Mouse (Mus musculus): ENCODE measurements around the gene Tcp11. TPM values are rescaled to one million over a fixed set of nuclear protein-coding genes. Genes with fewer than 3 reads are reported as not detected.

Tcp11 gene
- polyA plus RNA-seq, 1 experiment from 2014 or later = 1.3 TPM

- Histone ChIP-seq H3K9me3 (replicated peaks; ENCODE audit: control insufficient read depth, low read length) (no peaks in the 10 kb centered on the region), H3K27ac (replicated peaks; ENCODE audit: low read depth, low read length) (no peak overlapping the region), H3K9ac (replicated peaks; ENCODE audit: low read length) (no peak overlapping the region), H3K4me3 (ENCODE audit: low read depth, low read length) (no peak overlapping the region), H3K4me1 (ENCODE audit: control insufficient read depth, insufficient read depth, low read length) (peaks cover 5% of the 10 kb centered on the region; the same call in 1 of the 2 replicates), H3K4me2 (ENCODE audit: low read depth, low read length) (no peak overlapping the region), H3K27me3 (ENCODE audit: control insufficient read depth, insufficient read depth, low read length) (no peaks in the 10 kb centered on the region), H3K36me3 (replicated peaks; ENCODE audit: control insufficient read depth, insufficient read depth, low read depth, low read length) (no peaks in the 10 kb centered on the region)
- WGBS = 74% methylated on average over 13 of the region's 13 CpGs
- ATAC-seq (replicated peaks; ENCODE audit: insufficient number of reproducible peaks, low FRiP score, low TSS enrichment, low read depth) = no peak
- DNase-seq (ENCODE audit: low spot score) = no peak
Observed at GRCm38 (mm10) chr17:28082863-28083262, 2.4 kb upstream of the Tcp11 start.

- Histone ChIP-seq H3K4me2 (ENCODE audit: low read depth, low read length) (no peak overlapping the region), H3K27ac (replicated peaks; ENCODE audit: low read depth, low read length) (no peak overlapping the region), H3K4me1 (ENCODE audit: control insufficient read depth, insufficient read depth, low read length) (peaks cover 3% of the 10 kb centered on the region; the same call in 1 of the 2 replicates), H3K4me3 (ENCODE audit: low read depth, low read length) (no peak overlapping the region), H3K9ac (replicated peaks; ENCODE audit: low read length) (no peak overlapping the region), H3K9me3 (replicated peaks; ENCODE audit: control insufficient read depth, low read length) (no peaks in the 10 kb centered on the region), H3K27me3 (ENCODE audit: control insufficient read depth, insufficient read depth, low read length) (no peaks in the 10 kb centered on the region), H3K36me3 (replicated peaks; ENCODE audit: control insufficient read depth, insufficient read depth, low read depth, low read length) (no peaks in the 10 kb centered on the region)
- DNase-seq (ENCODE audit: low spot score) (no peak), ATAC-seq (replicated peaks; ENCODE audit: insufficient number of reproducible peaks, low FRiP score, low TSS enrichment, low read depth) (no peak)
- WGBS = 94% methylated on average over 7 of the region's 7 CpGs
Observed at GRCm38 (mm10) chr17:28081856-28082255, 1.4 kb upstream of the Tcp11 start.

GRCm38 (mm10) chr17:28081385-28081784, 946 bp upstream of the Tcp11 start:
- Histone ChIP-seq H3K4me1 (ENCODE audit: control insufficient read depth, insufficient read depth, low read length) (peaks cover 3% of the 10 kb centered on the region; the same call in 1 of the 2 replicates), H3K27me3 (ENCODE audit: control insufficient read depth, insufficient read depth, low read length) (no peaks in the 10 kb centered on the region), H3K4me2 (ENCODE audit: low read depth, low read length) (no peak overlapping the region), H3K36me3 (replicated peaks; ENCODE audit: control insufficient read depth, insufficient read depth, low read depth, low read length) (no peaks in the 10 kb centered on the region), H3K9ac (replicated peaks; ENCODE audit: low read length) (no peak overlapping the region), H3K9me3 (replicated peaks; ENCODE audit: control insufficient read depth, low read length) (no peaks in the 10 kb centered on the region), H3K27ac (replicated peaks; ENCODE audit: low read depth, low read length) (no peak overlapping the region), H3K4me3 (ENCODE audit: low read depth, low read length) (no peak overlapping the region)
- ATAC-seq (replicated peaks; ENCODE audit: insufficient number of reproducible peaks, low FRiP score, low TSS enrichment, low read depth) (no peak), DNase-seq (ENCODE audit: low spot score) (no peak)
- 40% methylated on average over 9 of the region's 9 CpGs for WGBS

- Histone ChIP-seq H3K9ac (replicated peaks; ENCODE audit: low read length) (peak overlapping the region; percentile 55; the same call in 1 of the 2 replicates), H3K36me3 (replicated peaks; ENCODE audit: control insufficient read depth, insufficient read depth, low read depth, low read length) (no peaks in the 10 kb centered on the region), H3K4me3 (ENCODE audit: low read depth, low read length) (peak overlapping the region; percentile 64), H3K9me3 (replicated peaks; ENCODE audit: control insufficient read depth, low read length) (no peaks in the 10 kb centered on the region), H3K4me1 (ENCODE audit: control insufficient read depth, insufficient read depth, low read length) (peaks cover 3% of the 10 kb centered on the region; the same call in 1 of the 2 replicates), H3K27ac (replicated peaks; ENCODE audit: low read depth, low read length) (no peak overlapping the region), H3K4me2 (ENCODE audit: low read depth, low read length) (peak overlapping the region; percentile 99), H3K27me3 (ENCODE audit: control insufficient read depth, insufficient read depth, low read length) (no peaks in the 10 kb centered on the region)
- 12% methylated on average over 9 of the region's 9 CpGs for WGBS
- ATAC-seq (replicated peaks; ENCODE audit: insufficient number of reproducible peaks, low FRiP score, low TSS enrichment, low read depth) = peak; percentile 30; the same call in 1 of the 2 replicates
- DNase-seq (ENCODE audit: low spot score) = no peak
Observed at GRCm38 (mm10) chr17:28080817-28081165, 352 bp upstream of the Tcp11 start.

GRCm38 (mm10) chr17:28079618-28080017, 821 bp downstream of the Tcp11 start:
- H3K9ac ChIP-seq (replicated peaks; ENCODE audit: low read length) = peak overlapping the region; percentile 55
- under 1% methylated on average over 25 of the region's 25 CpGs for WGBS
- H3K4me3 ChIP-seq (ENCODE audit: low read depth, low read length) = peak overlapping the region; percentile 64
- H3K27me3 ChIP-seq (ENCODE audit: control insufficient read depth, insufficient read depth, low read length) = no peaks in the 10 kb centered on the region
- H3K36me3 ChIP-seq (replicated peaks; ENCODE audit: control insufficient read depth, insufficient read depth, low read depth, low read length) = no peaks in the 10 kb centered on the region
- peak; percentile 97 for DNase-seq (ENCODE audit: low spot score)
- no peak overlapping the region for H3K27ac ChIP-seq (replicated peaks; ENCODE audit: low read depth, low read length)
- H3K9me3 ChIP-seq (replicated peaks; ENCODE audit: control insufficient read depth, low read length) = no peaks in the 10 kb centered on the region
- H3K4me1 ChIP-seq (ENCODE audit: control insufficient read depth, insufficient read depth, low read length) = peaks cover 3% of the 10 kb centered on the region; the same call in 1 of the 2 replicates
- peak overlapping the region; percentile 99 for H3K4me2 ChIP-seq (ENCODE audit: low read depth, low read length)
- peak; percentile 63 for ATAC-seq (replicated peaks; ENCODE audit: insufficient number of reproducible peaks, low FRiP score, low TSS enrichment, low read depth)

- no peak for DNase-seq (ENCODE audit: low spot score)
- Histone ChIP-seq H3K27me3 (ENCODE audit: control insufficient read depth, insufficient read depth, low read length) (no peaks in the 10 kb centered on the region), H3K4me1 (ENCODE audit: control insufficient read depth, insufficient read depth, low read length) (peaks cover 3% of the 10 kb centered on the region; the same call in 1 of the 2 replicates), H3K4me2 (ENCODE audit: low read depth, low read length) (no peak overlapping the region), H3K9me3 (replicated peaks; ENCODE audit: control insufficient read depth, low read length) (no peaks in the 10 kb centered on the region), H3K4me3 (ENCODE audit: low read depth, low read length) (no peak overlapping the region), H3K9ac (replicated peaks; ENCODE audit: low read length) (no peak overlapping the region), H3K27ac (replicated peaks; ENCODE audit: low read depth, low read length) (no peak overlapping the region), H3K36me3 (replicated peaks; ENCODE audit: control insufficient read depth, insufficient read depth, low read depth, low read length) (no peaks in the 10 kb centered on the region)
- WGBS = 83% methylated on average over 9 of the region's 9 CpGs
- ATAC-seq (replicated peaks; ENCODE audit: insufficient number of reproducible peaks, low FRiP score, low TSS enrichment, low read depth) = no peak
Observed at GRCm38 (mm10) chr17:28078028-28078427, 2.4 kb downstream of the Tcp11 start.

- Histone ChIP-seq H3K4me3 (ENCODE audit: low read depth, low read length) (no peak overlapping the region), H3K27ac (replicated peaks; ENCODE audit: low read depth, low read length) (no peak overlapping the region), H3K27me3 (ENCODE audit: control insufficient read depth, insufficient read depth, low read length) (no peaks in the 10 kb centered on the region), H3K9ac (replicated peaks; ENCODE audit: low read length) (no peak overlapping the region), H3K9me3 (replicated peaks; ENCODE audit: control insufficient read depth, low read length) (no peaks in the 10 kb centered on the region), H3K4me1 (ENCODE audit: control insufficient read depth, insufficient read depth, low read length) (no peaks in the 10 kb centered on the region; the same call in 1 of the 2 replicates), H3K36me3 (replicated peaks; ENCODE audit: control insufficient read depth, insufficient read depth, low read depth, low read length) (no peaks in the 10 kb centered on the region), H3K4me2 (ENCODE audit: low read depth, low read length) (no peak overlapping the region)
- DNase-seq (ENCODE audit: low spot score) = no peak
- no peak for ATAC-seq (replicated peaks; ENCODE audit: insufficient number of reproducible peaks, low FRiP score, low TSS enrichment, low read depth)
- WGBS = 78% methylated on average over 7 of the region's 7 CpGs
Observed at GRCm38 (mm10) chr17:28074486-28074885, 6.0 kb downstream of the Tcp11 start.

- Histone ChIP-seq H3K4me3 (ENCODE audit: low read depth, low read length) (no peak overlapping the region), H3K27ac (replicated peaks; ENCODE audit: low read depth, low read length) (no peak overlapping the region), H3K27me3 (ENCODE audit: control insufficient read depth, insufficient read depth, low read length) (no peaks in the 10 kb centered on the region), H3K36me3 (replicated peaks; ENCODE audit: control insufficient read depth, insufficient read depth, low read depth, low read length) (no peaks in the 10 kb centered on the region), H3K4me2 (ENCODE audit: low read depth, low read length) (no peak overlapping the region), H3K4me1 (ENCODE audit: control insufficient read depth, insufficient read depth, low read length) (no peaks in the 10 kb centered on the region; the same call in 1 of the 2 replicates), H3K9me3 (replicated peaks; ENCODE audit: control insufficient read depth, low read length) (no peaks in the 10 kb centered on the region), H3K9ac (replicated peaks; ENCODE audit: low read length) (no peak overlapping the region)
- DNase-seq (ENCODE audit: low spot score) (no peak), ATAC-seq (replicated peaks; ENCODE audit: insufficient number of reproducible peaks, low FRiP score, low TSS enrichment, low read depth) (no peak)
- WGBS = 71% methylated on average over 2 of the region's 2 CpGs
Observed at GRCm38 (mm10) chr17:28072730-28073129, 7.7 kb downstream of the Tcp11 start.
